Mouse (Mus musculus): ENCODE results near the gene Gm7534. TPM values are rescaled to one million over a fixed set of nuclear protein-coding genes. Genes with fewer than 3 reads are reported as not detected.

The Gm7534 gene
- total RNA-seq (2012; rRNA removed) (not detected in 2 replicates), polyA plus RNA-seq (2012; ENCODE audit: insufficient read depth in 1 of 2, insufficient read length in 2 of 2, low read depth in 1 of 2, low replicate concordance in 2 of 2, missing spikeins in 1 of 2) (not detected)

DNA sequence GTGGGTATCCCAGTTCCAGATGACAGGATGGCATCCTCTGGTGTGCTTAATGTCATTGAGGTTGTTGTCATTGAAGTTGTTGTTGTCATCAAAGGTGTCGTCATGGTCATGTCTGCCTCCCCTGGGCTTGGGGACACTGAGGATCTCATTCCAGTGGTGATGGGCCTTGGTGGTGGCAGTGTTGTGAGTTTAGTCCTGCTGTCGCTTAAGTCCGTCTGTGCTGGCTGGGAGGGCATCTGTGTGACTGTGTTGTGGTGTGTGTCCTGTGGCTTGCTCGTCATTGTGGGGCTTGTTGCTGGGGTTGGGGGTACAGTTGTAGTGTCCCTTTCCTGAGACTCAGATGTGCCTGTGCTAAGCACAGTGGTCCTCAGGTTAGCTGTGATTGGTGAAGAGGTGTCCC, at the start of gene Gm7534:
Gene Gm7534 (minus strand): TSS at position 101 of the 400 bp plus-strand sequence.
- H3K27ac ChIP-seq (ENCODE audit: control insufficient read depth, low read depth, low read length), result no peak within 1 kb of the TSS
- no peaks in the 10 kb centered on the region for H3K9me3 ChIP-seq (replicated peaks; ENCODE audit: insufficient read depth, low read length)
- TF ChIP-seq POLR2A (IDR thresholded peaks at IDR 0.05; ENCODE audit: control insufficient read depth in 1 of 2, insufficient read depth in 1 of 2, low read depth in 1 of 2, low read length in 2 of 2, poor library complexity in 1 of 2), result no peak
- no peak for TF ChIP-seq RAD21 (IDR thresholded peaks at IDR 0.05; ENCODE audit: low read depth, low read length)
- no peak for TF ChIP-seq BHLHE40 (IDR thresholded peaks at IDR 0.05; ENCODE audit: borderline replicate concordance, low read depth, low read length)
- no peak for TF ChIP-seq E2F4 (IDR thresholded peaks at IDR 0.05; ENCODE audit: borderline replicate concordance, low read depth, low read length)
- no peak for TF ChIP-seq HCFC1 (IDR thresholded peaks at IDR 0.05; ENCODE audit: low read depth, low read length)
- TF ChIP-seq MEF2A (IDR thresholded peaks at IDR 0.05; ENCODE audit: extremely low read depth, insufficient replicate concordance, low read depth, low read length, poor library complexity, severe bottlenecking), result no peak
- no peak for TF ChIP-seq TAL1 (IDR thresholded peaks at IDR 0.05; ENCODE audit: low read length)
- no peak for TF ChIP-seq RCOR1 (IDR thresholded peaks at IDR 0.05; ENCODE audit: low read depth, low read length)
- TF ChIP-seq USF2 (IDR thresholded peaks at IDR 0.05; ENCODE audit: borderline replicate concordance in 1 of 2, insufficient read depth in 1 of 2, low read depth in 1 of 2, low read length in 2 of 2), result no peak
- no peak for TF ChIP-seq TCF12 (IDR thresholded peaks at IDR 0.05; ENCODE audit: low read depth, low read length)
- TF ChIP-seq MYC (IDR thresholded peaks at IDR 0.05; ENCODE audit: low read depth, low read length), result no peak
- no peak for TF ChIP-seq ELF1 (IDR thresholded peaks at IDR 0.05; ENCODE audit: low read depth, low read length)
- TF ChIP-seq POLR2AphosphoS2 (IDR thresholded peaks at IDR 0.05; ENCODE audit: low read length), result no peak
- TF ChIP-seq UBTF (IDR thresholded peaks at IDR 0.05; ENCODE audit: borderline replicate concordance, insufficient read depth, low read depth, low read length), result no peak
- no peak for TF ChIP-seq MAZ (IDR thresholded peaks at IDR 0.05; ENCODE audit: low read depth, low read length)
- H3K27me3 ChIP-seq (ENCODE audit: control insufficient read depth in 1 of 2, insufficient read depth in 2 of 2, low read length in 2 of 2), result peaks cover 0 to 2% of the 10 kb centered on the region in 2 experiments; a peak in 2 of 4 replicates
- no peak within 1 kb of the TSS for H3K4me3 ChIP-seq (ENCODE audit: control insufficient read depth in 1 of 2, insufficient read depth in 1 of 2, low read depth in 2 of 2, low read length in 2 of 2)
- no peak within 1 kb of the TSS for H3K9ac ChIP-seq (ENCODE audit: control insufficient read depth, low read depth, low read length, poor library complexity, severe bottlenecking)
- H3K79me2 ChIP-seq (ENCODE audit: control insufficient read depth, insufficient read depth, low read length, poor library complexity), result no peaks in the 10 kb centered on the region
- H3K36me3 ChIP-seq (ENCODE audit: control insufficient read depth in 1 of 2, insufficient read depth in 2 of 2, low read length in 2 of 2), result no peaks in the 10 kb centered on the region
- no peak for DNase-seq (ENCODE audit: low read depth, low spot score)
- H3K4me1 ChIP-seq (ENCODE audit: control insufficient read depth in 1 of 2, insufficient read depth in 2 of 2, low read length in 2 of 2), result no peaks in the 10 kb centered on the region

DNA sequence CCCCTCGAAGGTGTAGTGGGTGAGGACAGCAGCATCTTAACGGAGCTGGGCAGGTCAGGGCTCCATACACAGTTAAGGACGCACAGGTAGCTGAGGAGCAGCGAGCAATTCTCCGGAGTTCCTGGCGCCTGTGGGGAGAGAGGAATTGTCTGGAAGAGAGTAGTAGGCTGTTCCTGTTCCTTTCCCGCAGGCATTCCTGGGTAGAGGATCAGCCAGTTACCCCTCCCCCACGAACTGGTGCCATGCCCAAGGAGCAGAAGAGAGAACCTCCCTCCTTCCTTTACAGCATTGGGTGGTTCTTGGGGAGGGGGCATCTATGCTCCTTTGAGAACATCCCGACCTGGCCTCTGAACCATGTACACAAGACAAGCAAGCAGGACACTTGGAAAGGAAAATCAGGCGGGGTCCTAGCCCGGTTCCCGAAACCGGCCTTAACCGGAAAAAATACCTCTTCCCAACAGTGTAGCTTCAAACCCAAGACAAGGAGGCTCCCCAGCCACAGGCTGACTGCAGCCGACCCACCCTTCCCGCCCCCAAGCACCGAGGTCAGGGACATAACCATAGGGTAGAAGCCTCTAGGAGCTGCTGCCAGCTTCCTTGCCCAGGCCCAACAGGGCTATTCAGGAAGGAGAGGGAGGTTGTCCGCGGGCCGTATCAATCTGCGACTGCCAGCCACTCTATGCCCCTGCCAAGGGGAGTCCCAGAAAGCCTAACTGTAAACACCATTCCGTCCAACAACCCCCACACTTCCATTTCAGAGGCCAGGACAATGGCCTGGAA, 49.5 kb upstream of the Gm7534 start:
- no peak for DNase-seq (ENCODE audit: low read depth, low spot score)
- Histone ChIP-seq H3K36me3 (ENCODE audit: control insufficient read depth in 1 of 2, insufficient read depth in 2 of 2, low read length in 2 of 2) (no peaks in the 10 kb centered on the region), H3K9me3 (replicated peaks; ENCODE audit: insufficient read depth, low read length) (no peaks in the 10 kb centered on the region), H3K27me3 (ENCODE audit: control insufficient read depth in 1 of 2, insufficient read depth in 2 of 2, low read length in 2 of 2) (no peaks in the 10 kb centered on the region), H3K27ac (ENCODE audit: control insufficient read depth, low read depth, low read length) (no peak overlapping the region), H3K79me2 (ENCODE audit: control insufficient read depth, insufficient read depth, low read length, poor library complexity) (no peaks in the 10 kb centered on the region), H3K4me1 (ENCODE audit: control insufficient read depth in 1 of 2, insufficient read depth in 2 of 2, low read length in 2 of 2) (peaks cover 2 to 3% of the 10 kb centered on the region in 2 experiments; a peak in 1 of 4 replicates), H3K4me3 (ENCODE audit: control insufficient read depth in 1 of 2, insufficient read depth in 1 of 2, low read depth in 2 of 2, low read length in 2 of 2) (no peak overlapping the region), H3K9ac (ENCODE audit: control insufficient read depth, low read depth, low read length, poor library complexity, severe bottlenecking) (no peak overlapping the region)
- no peak for TF ChIP-seq MXI1 (IDR thresholded peaks at IDR 0.05; ENCODE audit: low read depth, low read length)

All from MEL (cell line).